Comparison of ENCODE assay signal across 12 mouse cellular contexts in the genomic region with DNA sequence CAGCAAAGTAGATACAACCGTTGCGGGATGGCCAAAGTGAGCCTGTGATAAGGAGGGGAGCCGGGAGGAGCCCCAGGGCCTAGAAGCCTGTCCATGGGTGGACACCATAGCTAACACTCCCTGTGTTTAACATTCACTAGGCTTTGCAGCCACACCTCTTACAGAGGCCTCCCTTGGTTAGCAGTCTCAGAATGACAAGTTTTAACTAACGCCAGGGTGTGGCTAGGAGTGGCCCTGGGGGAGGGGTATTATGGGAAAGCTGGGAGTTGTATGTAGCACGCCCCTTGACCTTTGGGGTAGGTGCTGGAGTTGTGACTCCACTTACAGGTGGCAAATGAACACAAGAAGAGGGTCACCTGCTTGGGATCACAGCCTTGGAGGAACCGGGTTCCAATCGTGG. TPM values are rescaled to one million over a fixed set of nuclear protein-coding genes. Genes with fewer than 3 reads are reported as not detected.
A peak's percentile ranks its signal among the peaks of the same experiment; 100 is the strongest.
DNase-seq lines count a peak whose midpoint lies in the region; ATAC-seq and TF ChIP-seq lines count a peak whose summit lies in the region.
"Had no signal": no experiment of that assay in that cellular context is flagged by ENCODE, and none has a peak within 500 bp of the region (broad histone marks: within the 10 kb centered on the region; RNA-seq: fewer than 3 reads in every experiment).

No protein-coding gene starts in this region.

- H3K9ac ChIP-seq in embryonic facial prominence, embryonic 13.5 days = no peak overlapping the region
- H3K9ac ChIP-seq in liver, adult 2 months (ENCODE audit: low read depth, low read length) = no peak overlapping the region
- H3K9ac ChIP-seq in liver, postnatal 0 days (replicated peaks) = no peak overlapping the region
- no peak overlapping the region for H3K9ac ChIP-seq in ES-Bruce4 (ENCODE audit: low read depth, poor library complexity, severe bottlenecking)
- no peak overlapping the region for H3K9ac ChIP-seq in liver, embryonic 13.5 days
- H3K9ac ChIP-seq: forebrain, embryonic 12.5 days had no signal

- peaks cover 33% of the 10 kb centered on the region for H3K36me3 ChIP-seq in embryonic facial prominence, embryonic 13.5 days
- peaks cover 33% of the 10 kb centered on the region for H3K36me3 ChIP-seq in embryonic facial prominence, embryonic 10.5 days (replicated peaks)
- H3K36me3 ChIP-seq in liver, adult 2 months (ENCODE audit: control insufficient read depth, insufficient read depth, low read length) = no peaks in the 10 kb centered on the region; the same call in 1 of the 2 replicates
- peaks cover 15% of the 10 kb centered on the region for H3K36me3 ChIP-seq in liver, postnatal 0 days (replicated peaks; ENCODE audit: insufficient read depth, low read length)
- H3K36me3 ChIP-seq in ES-Bruce4 (ENCODE audit: control insufficient read depth, insufficient read depth, low read length, poor library complexity, severe bottlenecking) = 0 out of 2 replicates have a peak, but pooled peaks cover 5% of the 10 kb centered on the region
- H3K36me3 ChIP-seq in liver, embryonic 13.5 days = peaks cover 24% of the 10 kb centered on the region

- no peak for TF ChIP-seq POLR2A in liver, adult 2 months (IDR thresholded peaks at IDR 0.05; ENCODE audit: extremely low read depth, insufficient read depth, low read length)
- TF ChIP-seq POLR2A in ES-Bruce4 (IDR thresholded peaks at IDR 0.05; ENCODE audit: insufficient read depth, low read length) = no peak

- no peak overlapping the region for H3K4me2 ChIP-seq in embryonic facial prominence, embryonic 13.5 days
- no peak overlapping the region for H3K4me2 ChIP-seq in liver, postnatal 0 days (ENCODE audit: low read depth, low read length)
- H3K4me2 ChIP-seq in liver, embryonic 13.5 days = peak overlapping the region; percentile 12; the same call in 1 of the 2 replicates
- H3K4me2 ChIP-seq: forebrain, embryonic 12.5 days had no signal

- no peaks in the 10 kb centered on the region for H3K79me2 ChIP-seq in liver, adult 2 months (ENCODE audit: control insufficient read depth, insufficient read depth, low read length)

- H3K4me1 ChIP-seq in embryonic facial prominence, embryonic 13.5 days = no peaks in the 10 kb centered on the region
- peaks cover 19% of the 10 kb centered on the region for H3K4me1 ChIP-seq in embryonic facial prominence, embryonic 10.5 days
- no peaks in the 10 kb centered on the region for H3K4me1 ChIP-seq in liver, adult 2 months (ENCODE audit: control insufficient read depth, insufficient read depth, low read length)
- H3K4me1 ChIP-seq in liver, postnatal 0 days (ENCODE audit: insufficient read depth) = peaks cover 3% of the 10 kb centered on the region; the same call in 1 of the 2 replicates
- H3K4me1 ChIP-seq in ES-Bruce4 (ENCODE audit: control insufficient read depth, insufficient read depth, low read length) = peaks cover 6% of the 10 kb centered on the region
- H3K4me1 ChIP-seq in liver, embryonic 13.5 days (replicated peaks) = peaks cover 19% of the 10 kb centered on the region
- H3K4me1 ChIP-seq: forebrain, embryonic 12.5 days had no signal

- no peak for TF ChIP-seq CTCF in liver, adult 2 months (IDR thresholded peaks at IDR 0.05; ENCODE audit: low read depth, low read length)
- TF ChIP-seq CTCF in liver, postnatal 0 days (IDR thresholded peaks at IDR 0.05; ENCODE audit: low read depth) = no peak
- no peak for TF ChIP-seq CTCF in ES-Bruce4 (IDR thresholded peaks at IDR 0.05; ENCODE audit: low read depth, low read length)

- no peak overlapping the region for H3K27ac ChIP-seq in embryonic facial prominence, embryonic 13.5 days
- no peak overlapping the region for H3K27ac ChIP-seq in embryonic facial prominence, embryonic 10.5 days (replicated peaks)
- no peak overlapping the region for H3K27ac ChIP-seq in liver, adult 2 months (replicated peaks; ENCODE audit: insufficient read depth, low read depth, low read length)
- H3K27ac ChIP-seq in liver, postnatal 0 days (ENCODE audit: low read depth) = no peak overlapping the region
- H3K27ac ChIP-seq in ES-Bruce4 (ENCODE audit: insufficient read depth, low read length) = peak overlapping the region; percentile 51
- H3K27ac ChIP-seq in liver, embryonic 13.5 days = no peak overlapping the region
- H3K27ac ChIP-seq: forebrain, embryonic 12.5 days had no signal

- no peaks in the 10 kb centered on the region for H3K27me3 ChIP-seq in embryonic facial prominence, embryonic 13.5 days
- H3K27me3 ChIP-seq in embryonic facial prominence, embryonic 10.5 days (replicated peaks; ENCODE audit: low read depth, poor library complexity, severe bottlenecking) = no peaks in the 10 kb centered on the region
- no peaks in the 10 kb centered on the region for H3K27me3 ChIP-seq in liver, adult 2 months (ENCODE audit: control insufficient read depth, insufficient read depth, low read length)
- H3K27me3 ChIP-seq in liver, postnatal 0 days (ENCODE audit: insufficient read depth, low read length) = no peaks in the 10 kb centered on the region
- no peaks in the 10 kb centered on the region for H3K27me3 ChIP-seq in ES-Bruce4 (ENCODE audit: control insufficient read depth, insufficient read depth, low read length, poor library complexity, severe bottlenecking)
- H3K27me3 ChIP-seq in liver, embryonic 13.5 days = no peaks in the 10 kb centered on the region
- H3K27me3 ChIP-seq: forebrain, embryonic 12.5 days had no signal

- DNase-seq in embryonic facial prominence, embryonic 10.5 days (ENCODE audit: low spot score) = no peak
- DNase-seq in liver, adult 2 months (ENCODE audit: extremely low read depth, low read depth, low spot score) = no peak
- DNase-seq in liver, postnatal 0 days = no peak
- DNase-seq in liver, embryonic 13.5 days = no peak
- no peak for DNase-seq in gastrocnemius, postnatal 25 days
- DNase-seq in urinary bladder, postnatal 10 days (ENCODE audit: low spot score) = no peak
- DNase-seq: cerebellum, adult 18-20 months; heart, postnatal 36 days; right cerebral cortex, postnatal 4 days had no signal

- 0 out of 2 replicates have a peak, but pooled peaks have one; percentile 43 for ATAC-seq in embryonic facial prominence, embryonic 13.5 days (ENCODE audit: insufficient number of reproducible peaks, insufficient read depth, low FRiP score, low TSS enrichment, low read depth)
- no peak for ATAC-seq in liver, postnatal 0 days
- peak; percentile 73 for ATAC-seq in liver, embryonic 13.5 days (ENCODE audit: low read depth)

- no peak for TF ChIP-seq EP300 in liver, postnatal 0 days (IDR thresholded peaks at IDR 0.05; ENCODE audit: low read depth)
- TF ChIP-seq EP300 in ES-Bruce4 (IDR thresholded peaks at IDR 0.05; ENCODE audit: insufficient read depth, low read depth, low read length) = peak; percentile 89

- WGBS in embryonic facial prominence, embryonic 13.5 days = 86% methylated on average over 7 of the region's 7 CpGs
- WGBS in embryonic facial prominence, embryonic 10.5 days = 86% methylated on average over 7 of the region's 7 CpGs
- 87% methylated on average over 7 of the region's 7 CpGs for WGBS in liver, adult 2 months
- 53% methylated on average over 7 of the region's 7 CpGs for WGBS in liver, postnatal 0 days (ENCODE audit: insufficient replicate concordance)
- WGBS in liver, embryonic 13.5 days (ENCODE audit: insufficient replicate concordance) = 40% methylated on average over 7 of the region's 7 CpGs

- no peak overlapping the region for H3K4me3 ChIP-seq in embryonic facial prominence, embryonic 13.5 days
- no peak overlapping the region for H3K4me3 ChIP-seq in embryonic facial prominence, embryonic 10.5 days
- H3K4me3 ChIP-seq in liver, adult 2 months (ENCODE audit: insufficient read depth, low read depth, low read length) = 0 out of 2 replicates have a peak overlapping the region, but pooled peaks have one; percentile 26
- H3K4me3 ChIP-seq in liver, postnatal 0 days (ENCODE audit: low read depth, low read length) = no peak overlapping the region
- H3K4me3 ChIP-seq in ES-Bruce4 (ENCODE audit: low read depth, low read length) = peak overlapping the region; percentile 2
- H3K4me3 ChIP-seq in liver, embryonic 13.5 days (replicated peaks) = no peak overlapping the region
- H3K4me3 ChIP-seq: forebrain, embryonic 12.5 days had no signal

- H3K9me3 ChIP-seq in embryonic facial prominence, embryonic 13.5 days = no peaks in the 10 kb centered on the region
- no peaks in the 10 kb centered on the region for H3K9me3 ChIP-seq in embryonic facial prominence, embryonic 10.5 days
- no peaks in the 10 kb centered on the region for H3K9me3 ChIP-seq in liver, postnatal 0 days (ENCODE audit: low read length)
- no peaks in the 10 kb centered on the region for H3K9me3 ChIP-seq in ES-Bruce4 (replicated peaks; ENCODE audit: control insufficient read depth, insufficient read depth, low read length, poor library complexity, severe bottlenecking)
- H3K9me3 ChIP-seq in liver, embryonic 13.5 days (replicated peaks) = no peaks in the 10 kb centered on the region
- H3K9me3 ChIP-seq: forebrain, embryonic 12.5 days had no signal

RNA-seq across cellular contexts. Expression of a gene that starts 0.8 kb away (rescaled TPM):
- polyA plus RNA-seq in embryonic facial prominence, embryonic 13.5 days (2015; fragmentation: Nextera tagmentation; extraction: Ambion mirVana) = 0.67 and 1.3 TPM in 2 replicates
- polyA plus RNA-seq in embryonic facial prominence, embryonic 10.5 days (2016; fragmentation: Nextera tagmentation; extraction: Ambion mirVana) = 0.97 and 1.0 TPM in 2 replicates
- 0.18 and 0.20 TPM in 2 replicates for total RNA-seq in liver, adult 2 months (2014; rRNA removed)
- 0.29 and 0.67 TPM in 2 replicates for polyA plus RNA-seq in liver, adult 2 months (2012; rRNA removed)
- 0.29 and 0.31 TPM in 2 replicates for polyA plus RNA-seq in liver, postnatal 0 days (2015; fragmentation: Nextera tagmentation; extraction: Ambion mirVana)
- polyA plus RNA-seq in ES-Bruce4 (2011; ENCODE audit: insufficient read depth, insufficient read length, low read depth, missing spikeins) = 0.49 and 0.84 TPM in 2 replicates
- polyA plus RNA-seq in liver, embryonic 13.5 days (2015; fragmentation: Nextera tagmentation; extraction: Ambion mirVana) = 0.28 and 0.31 TPM in 2 replicates
- total RNA-seq in gastrocnemius, postnatal 25 days (2021) = 1 to 10 TPM in 1 of 2 experiments, under 1 TPM in 1; 0.88 to 5.6 TPM

RNA-seq across cellular contexts. Expression of a gene that starts 27.9 kb away (rescaled TPM):
- polyA plus RNA-seq in embryonic facial prominence, embryonic 13.5 days (2015; fragmentation: Nextera tagmentation; extraction: Ambion mirVana) = 20.8 and 21.2 TPM in 2 replicates
- polyA plus RNA-seq in embryonic facial prominence, embryonic 10.5 days (2016; fragmentation: Nextera tagmentation; extraction: Ambion mirVana) = 26.4 and 28.0 TPM in 2 replicates
- total RNA-seq in liver, adult 2 months (2014; rRNA removed) = 2.6 and 3.4 TPM in 2 replicates
- polyA plus RNA-seq in liver, adult 2 months (2012; rRNA removed) = 2.7 and 6.6 TPM in 2 replicates
- polyA plus RNA-seq in liver, postnatal 0 days (2015; fragmentation: Nextera tagmentation; extraction: Ambion mirVana) = 2.5 and 2.9 TPM in 2 replicates
- polyA plus RNA-seq in ES-Bruce4 (2011; ENCODE audit: insufficient read depth, insufficient read length, low read depth, missing spikeins) = 33.5 and 39.5 TPM in 2 replicates
- polyA plus RNA-seq in liver, embryonic 13.5 days (2015; fragmentation: Nextera tagmentation; extraction: Ambion mirVana) = 6.2 and 8.1 TPM in 2 replicates
- total RNA-seq in gastrocnemius, postnatal 25 days (2021) = 1 to 10 TPM; 6.0 to 6.2 TPM

Comparison
In these comparisons a context has a peak if more than half of its experiments do, and no peak if none do; other contexts are left out.
1. H3K4me3 ChIP-seq: peak in liver, adult 2 months (single experiment) and ES-Bruce4 (single experiment); none in embryonic facial prominence, embryonic 13.5 days (single experiment), embryonic facial prominence, embryonic 10.5 days (single experiment), liver, postnatal 0 days (single experiment) and liver, embryonic 13.5 days (single experiment).